Mouse (Mus musculus) CH12.LX (cell line): Measurements from ENCODE around the gene Krtap1-3.

Source experiments
- CTCF ChIP-seq, 2 experiments: IDR thresholded peaks in 1 of 2; conservative IDR thresholded peaks in 1 of 2; 2 replicates each; pipeline ENCODE4 v1.5.1; 2011 to 2012; ENCODE audit warnings: low read depth in 2 of 2, low read length in 2 of 2, improper control_type of control experiment in 1 of 2, inconsistent platforms in 1 of 2, mild to moderate bottlenecking in 1 of 2, moderate library complexity in 1 of 2
- E2F4 ChIP-seq: IDR thresholded peaks from 2 replicates; pipeline ENCODE4 v1.6.1; 2011; ENCODE audit warnings: low read depth, low read length, improper control_type of control experiment; ENCODE audit not compliant: insufficient replicate concordance
- EP300 ChIP-seq: IDR thresholded peaks from 2 replicates; pipeline ENCODE4 v1.6.1; 2011; ENCODE audit warnings: low read length, improper control_type of control experiment
- HCFC1 ChIP-seq: IDR thresholded peaks from 2 replicates; pipeline ENCODE4 v1.6.1; 2012; ENCODE audit warnings: low read depth, mild to moderate bottlenecking, inconsistent platforms, low read length, improper control_type of control experiment
- MAZ ChIP-seq: IDR thresholded peaks from 2 replicates; pipeline ENCODE4 v1.6.1; 2012; ENCODE audit warnings: low read depth, mild to moderate bottlenecking, inconsistent platforms, low read length, improper control_type of control experiment, moderate library complexity
- MXI1 ChIP-seq: IDR thresholded peaks from 2 replicates; pipeline ENCODE4 v1.6.1; 2011; ENCODE audit warnings: mild to moderate bottlenecking, low read depth, low read length, improper control_type of control experiment
- MYC ChIP-seq: IDR thresholded peaks from 2 replicates; pipeline ENCODE4 v1.6.1; 2011; ENCODE audit warnings: low read depth, mild to moderate bottlenecking, improper control_type of control experiment, low read length
- POLR2A ChIP-seq: IDR thresholded peaks from 2 replicates; pipeline ENCODE4 v1.6.1; 2011; ENCODE audit warnings: low read depth, mild to moderate bottlenecking, improper control_type of control experiment, low read length
- TCF12 ChIP-seq: IDR thresholded peaks from 2 replicates; pipeline ENCODE4 v1.6.1; 2014; ENCODE audit warnings: low read depth, mild to moderate bottlenecking, inconsistent platforms, low read length, improper control_type of control experiment
- UBTF ChIP-seq: IDR thresholded peaks from 2 replicates; pipeline ENCODE4 v1.6.1; 2012; ENCODE audit warnings: low read depth, mild to moderate bottlenecking, inconsistent platforms, low read length, improper control_type of control experiment, moderate library complexity
- USF1 ChIP-seq: IDR thresholded peaks from 2 replicates; pipeline ENCODE4 v1.6.1; 2014; ENCODE audit warnings: low read depth, mild to moderate bottlenecking, inconsistent platforms, low read length, improper control_type of control experiment
- ZNF384 ChIP-seq: IDR thresholded peaks from 2 replicates; pipeline ENCODE4 v1.6.1; 2012; ENCODE audit warnings: low read depth, low read length, improper control_type of control experiment, inconsistent platforms

- TF ChIP-seq TCF12: no peak
- TF ChIP-seq POLR2A: no peak
- TF ChIP-seq MAZ: no peak
- TF ChIP-seq E2F4: no peak
- TF ChIP-seq EP300: no peak
- TF ChIP-seq USF1: no peak
- no peak for TF ChIP-seq UBTF
- TF ChIP-seq MYC: no peak
- TF ChIP-seq CTCF (conservative IDR thresholded peaks at IDR 0.05 in 1 of 2, IDR thresholded peaks at IDR 0.05 in 1 of 2; ENCODE audit: low read depth in 2 of 2, low read length in 2 of 2): no peak
- no peak for TF ChIP-seq ZNF384
- no peak for TF ChIP-seq MXI1
- TF ChIP-seq HCFC1: no peak
These were observed 34.4 kb downstream of the Krtap1-3 start, which contains the start of gene Krtap3-2 for GRCm38 (mm10) chr11:99556753-99557152.
